Comparison of ENCODE assay signal across 16 mouse cellular contexts in genomic region chr14:74840328-74840727, GRCm38 (mm10).
A peak's percentile ranks its signal among the peaks of the same experiment; 100 is the strongest.
DNase-seq lines count a peak whose midpoint lies in the region; ATAC-seq and TF ChIP-seq lines count a peak whose summit lies in the region.
"Had no signal": no experiment of that assay in that cellular context is flagged by ENCODE, and none has a peak within 500 bp of the region (broad histone marks: within the 10 kb centered on the region; RNA-seq: fewer than 3 reads in every experiment).

No protein-coding gene starts in this region.

- peak overlapping the region; percentile 48 for H3K27ac ChIP-seq in heart, embryonic 13.5 days (replicated peaks)
- peak overlapping the region; percentile 73 for H3K27ac ChIP-seq in spleen, adult 2 months (ENCODE audit: insufficient read depth, low read length)
- 0 out of 2 replicates have a peak overlapping the region, but pooled peaks have one; percentile 44 for H3K27ac ChIP-seq in embryonic facial prominence, embryonic 15.5 days (replicated peaks)
- peak overlapping the region; percentile 15; the same call in 1 of the 2 replicates for H3K27ac ChIP-seq in small intestine, adult 2 months (ENCODE audit: insufficient read depth, low read depth, low read length)
- H3K27ac ChIP-seq: macrophage; neural tube, embryonic 12.5 days had no signal

- no peak for TF ChIP-seq CTCF in spleen, adult 2 months (IDR thresholded peaks at IDR 0.05; ENCODE audit: extremely low read depth, insufficient read depth, insufficient read length, insufficient replicate concordance)
- TF ChIP-seq CTCF in small intestine, adult 2 months (IDR thresholded peaks at IDR 0.05; ENCODE audit: extremely low read depth, insufficient read length, insufficient replicate concordance, low read depth, low read length) = no peak

- H3K9me3 ChIP-seq in heart, embryonic 13.5 days = no peaks in the 10 kb centered on the region
- no peaks in the 10 kb centered on the region for H3K9me3 ChIP-seq in embryonic facial prominence, embryonic 15.5 days (replicated peaks)
- H3K9me3 ChIP-seq: neural tube, embryonic 12.5 days had no signal

- WGBS in heart, embryonic 13.5 days = 44% methylated on average over 2 of the region's 2 CpGs
- 63% methylated on average over 2 of the region's 2 CpGs for WGBS in spleen, adult 2 months
- WGBS in embryonic facial prominence, embryonic 15.5 days = 65% methylated on average over 2 of the region's 2 CpGs
- 74% methylated on average over 2 of the region's 2 CpGs for WGBS in small intestine, adult 2 months

- H3K4me2 ChIP-seq in heart, embryonic 13.5 days = no peak overlapping the region
- no peak overlapping the region for H3K4me2 ChIP-seq in embryonic facial prominence, embryonic 15.5 days (replicated peaks)
- H3K4me2 ChIP-seq: neural tube, embryonic 12.5 days had no signal

- H3K4me3 ChIP-seq in heart, embryonic 13.5 days = no peak overlapping the region
- H3K4me3 ChIP-seq in spleen, adult 2 months (ENCODE audit: extremely low read depth, insufficient read depth, insufficient read length) = no peak overlapping the region
- H3K4me3 ChIP-seq in embryonic facial prominence, embryonic 15.5 days (replicated peaks) = no peak overlapping the region
- no peak overlapping the region for H3K4me3 ChIP-seq in small intestine, adult 2 months (ENCODE audit: low read depth, low read length)
- H3K4me3 ChIP-seq: neural tube, embryonic 12.5 days had no signal

- H3K36me3 ChIP-seq in heart, embryonic 13.5 days = peaks cover 6% of the 10 kb centered on the region; the same call in 1 of the 2 replicates
- H3K36me3 ChIP-seq in spleen, adult 2 months (ENCODE audit: control insufficient read depth, insufficient read depth, low read length) = no peaks in the 10 kb centered on the region
- no peaks in the 10 kb centered on the region for H3K36me3 ChIP-seq in embryonic facial prominence, embryonic 15.5 days
- peaks cover 2% of the 10 kb centered on the region; the same call in 1 of the 2 replicates for H3K36me3 ChIP-seq in small intestine, adult 2 months (ENCODE audit: control insufficient read depth, insufficient read depth, low read length)
- H3K36me3 ChIP-seq: neural tube, embryonic 12.5 days had no signal

- intact Hi-C loops in heart, postnatal 10 days (cut with DNase I) = no loop called here

- H3K4me1 ChIP-seq in heart, embryonic 13.5 days = peaks cover 48% of the 10 kb centered on the region
- H3K4me1 ChIP-seq in spleen, adult 2 months (ENCODE audit: control insufficient read depth, insufficient read depth, insufficient read length) = peaks cover 15% of the 10 kb centered on the region
- peaks cover 10% of the 10 kb centered on the region for H3K4me1 ChIP-seq in embryonic facial prominence, embryonic 15.5 days
- peaks cover 7% of the 10 kb centered on the region for H3K4me1 ChIP-seq in small intestine, adult 2 months (ENCODE audit: control insufficient read depth, insufficient read depth, insufficient read length, low read length)
- H3K4me1 ChIP-seq: neural tube, embryonic 12.5 days had no signal

- no peak overlapping the region for H3K9ac ChIP-seq in heart, embryonic 13.5 days
- no peak overlapping the region for H3K9ac ChIP-seq in embryonic facial prominence, embryonic 15.5 days
- H3K9ac ChIP-seq: neural tube, embryonic 12.5 days had no signal

- ATAC-seq in heart, embryonic 13.5 days (ENCODE audit: extremely low read depth, insufficient number of reproducible peaks, low FRiP score, low TSS enrichment) = no peak; the same call in 1 of the 2 replicates
- no peak for ATAC-seq in embryonic facial prominence, embryonic 15.5 days (ENCODE audit: insufficient number of reproducible peaks, low FRiP score, low TSS enrichment, low read depth)
- ATAC-seq: CD4-positive, CD25-positive, alpha-beta regulatory T cell, adult 4 months had no signal

- no peaks in the 10 kb centered on the region for H3K27me3 ChIP-seq in heart, embryonic 13.5 days (replicated peaks)
- no peaks in the 10 kb centered on the region for H3K27me3 ChIP-seq in spleen, adult 2 months (ENCODE audit: control insufficient read depth, insufficient read depth, low read length)
- H3K27me3 ChIP-seq in embryonic facial prominence, embryonic 15.5 days = no peaks in the 10 kb centered on the region
- H3K27me3 ChIP-seq in small intestine, adult 2 months (ENCODE audit: control insufficient read depth, insufficient read depth, low read length) = no peaks in the 10 kb centered on the region
- H3K27me3 ChIP-seq: neural tube, embryonic 12.5 days had no signal

- no peak for TF ChIP-seq POLR2A in spleen, adult 2 months (IDR thresholded peaks at IDR 0.05; ENCODE audit: low read depth, low read length)
- no peak for TF ChIP-seq POLR2A in small intestine, adult 2 months (IDR thresholded peaks at IDR 0.05; ENCODE audit: low read depth, low read length)

- DNase-seq in heart, postnatal 10 days = no peak
- no peak for DNase-seq in spleen, adult 2 months (ENCODE audit: low read depth in 1 of 2, low spot score in 2 of 2)
- DNase-seq in spleen, postnatal 10 days (ENCODE audit: low spot score in 2 of 2) = no peak
- no peak for DNase-seq in thymus, postnatal 14 days
- DNase-seq in cerebellum, adult 11 months = no peak
- DNase-seq: cerebellum, adult 9-10 months; kidney, adult 8-10 months; layer of hippocampus, postnatal 36 days; lung, adult 18-20 months; midbrain, embryonic 14.5 days had no signal

Comparison
In these comparisons a context has a peak if more than half of its experiments do, and no peak if none do; other contexts are left out.
1. H3K27ac ChIP-seq: peak in every context shown above with its lines; median percentile 73 in spleen, adult 2 months; 48 in heart, embryonic 13.5 days; 44 in embryonic facial prominence, embryonic 15.5 days; 15 in small intestine, adult 2 months.